Comparison of ENCODE assay signal across 13 mouse cellular contexts in the genomic region with DNA sequence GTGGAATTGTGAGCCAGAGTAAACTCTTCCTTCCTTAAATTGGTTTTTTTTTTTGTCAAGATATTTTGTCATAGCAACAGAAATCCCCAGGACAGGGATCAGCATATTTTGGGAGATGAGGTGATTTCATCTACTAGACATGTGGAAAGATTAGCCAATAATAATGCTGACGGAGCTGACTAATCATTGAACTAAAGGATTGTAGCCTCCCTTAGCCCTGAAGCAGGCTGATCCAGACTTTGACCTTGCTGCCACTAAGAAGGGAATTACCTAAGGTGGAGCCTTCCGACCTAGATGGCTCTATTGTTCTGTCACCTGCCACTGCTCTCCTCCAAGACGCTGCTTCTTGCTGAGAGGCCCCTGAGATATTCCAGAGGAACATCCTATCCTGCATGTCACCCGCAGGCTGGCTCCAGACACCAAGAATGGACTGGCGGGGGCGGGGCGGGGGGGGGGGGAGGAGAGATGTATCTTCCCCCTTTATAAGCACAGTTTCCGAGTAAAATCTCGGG.
"Had no signal": no experiment of that assay in that cellular context is flagged by ENCODE, and none has a peak within 500 bp of the region (broad histone marks: within the 10 kb centered on the region; RNA-seq: fewer than 3 reads in every experiment).

No protein-coding gene starts in this region.

- H3K9me3 ChIP-seq: limb, embryonic 15.5 days; midbrain, embryonic 12.5 days; neural tube, embryonic 13.5 days had no signal

- H3K4me3 ChIP-seq: limb, embryonic 15.5 days; midbrain, embryonic 12.5 days; neural tube, embryonic 13.5 days had no signal

- H3K27me3 ChIP-seq: limb, embryonic 15.5 days; neural tube, embryonic 13.5 days had no signal

- H3K4me2 ChIP-seq: limb, embryonic 15.5 days; midbrain, embryonic 12.5 days; neural tube, embryonic 13.5 days had no signal

- ATAC-seq: midbrain, embryonic 16.5 days had no signal

- H3K36me3 ChIP-seq: limb, embryonic 15.5 days; midbrain, embryonic 12.5 days; neural tube, embryonic 13.5 days had no signal

- H3K9ac ChIP-seq: limb, embryonic 15.5 days; liver, embryonic 14.5 days; midbrain, embryonic 12.5 days; neural tube, embryonic 13.5 days had no signal

- DNase-seq: layer of hippocampus, adult 9-11 months; layer of hippocampus, postnatal 36 days; lung, adult 18-20 months; retina, postnatal 1 day; thymus, adult 18-20 months; thymus, postnatal 14 days had no signal

- H3K27ac ChIP-seq: kidney, postnatal 0 days; limb, embryonic 15.5 days; liver, embryonic 14.5 days; midbrain, embryonic 12.5 days; neural tube, embryonic 13.5 days; stomach, postnatal 0 days had no signal
